Mouse (Mus musculus): ENCODE results near the gene Gal3st2.
"Not testable (repeated sequence)": the region's sequence is repeated elsewhere in the genome, so short reads cannot be mapped to it uniquely, and the experiment has no call there.

The Gal3st2 gene

DNA sequence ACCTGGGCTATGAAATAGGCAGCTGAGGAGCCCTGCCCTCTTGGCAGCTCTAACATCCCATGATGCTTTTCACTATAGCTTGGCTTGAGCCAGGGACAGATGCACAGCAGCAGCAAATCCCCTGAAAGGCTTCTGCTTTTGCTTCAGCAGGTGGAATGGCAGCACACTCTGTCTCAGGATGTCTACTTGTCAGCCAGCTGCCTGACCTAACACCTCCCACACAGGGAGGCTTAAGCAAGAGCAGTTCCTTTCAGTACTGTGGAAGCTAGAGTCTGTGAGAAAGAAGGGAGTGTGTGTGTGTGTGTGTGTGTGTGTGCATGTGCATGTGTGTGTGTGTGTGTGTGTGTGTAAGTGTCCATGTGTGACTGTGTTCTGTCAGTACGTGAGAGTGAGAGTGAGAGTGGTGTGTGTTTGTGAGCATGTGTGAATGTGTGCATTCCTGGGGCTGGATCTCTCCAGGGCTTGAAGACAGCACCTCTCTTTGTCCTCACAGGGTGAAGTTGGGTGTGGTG is 10.5 kb downstream of the Gal3st2 start:
- DNase-seq (ENCODE audit: low read depth, low spot score) = not testable (repeated sequence)

DNA sequence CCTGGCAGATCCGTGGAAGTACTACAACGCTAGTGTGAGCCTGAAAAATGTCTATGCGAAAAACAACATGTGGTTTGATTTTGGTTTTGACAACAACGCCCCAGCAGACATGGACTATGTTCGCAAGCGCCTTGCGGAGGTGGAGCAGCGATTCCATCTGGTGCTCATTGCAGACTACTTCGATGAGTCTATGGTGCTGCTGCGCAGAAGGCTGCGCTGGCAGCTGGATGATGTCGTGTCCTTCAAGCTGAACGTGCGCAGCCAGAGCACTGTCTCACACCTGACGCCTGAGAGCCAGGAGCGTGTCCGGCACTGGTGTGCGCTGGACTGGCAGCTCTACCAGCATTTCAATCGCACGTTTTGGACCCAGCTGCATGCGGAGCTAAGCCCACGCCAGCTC is 13.3 kb downstream of the Gal3st2 start:
- DNase-seq (ENCODE audit: low read depth, low spot score) = not testable (repeated sequence)

DNA sequence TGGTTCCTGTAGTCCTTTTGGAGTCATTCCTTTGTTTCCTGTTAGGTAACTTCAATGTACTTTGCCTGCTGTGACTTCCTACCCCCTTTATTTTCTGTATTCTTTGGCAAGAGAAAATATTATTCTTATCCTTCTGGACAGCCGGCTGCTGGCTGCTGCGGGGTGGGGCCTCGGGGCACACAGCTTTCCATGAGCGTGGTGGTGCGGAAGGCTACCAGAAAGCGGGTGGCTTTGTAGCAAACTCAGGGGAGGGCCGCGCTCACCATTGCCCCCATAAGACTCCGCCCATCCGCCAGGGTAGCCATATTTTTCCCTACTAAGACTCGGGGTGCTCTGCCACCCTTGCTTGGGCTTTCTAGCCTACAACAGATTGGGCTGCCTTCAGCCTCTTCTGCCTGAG is 20.7 kb downstream of the Gal3st2 start:
- not testable (repeated sequence) for DNase-seq (ENCODE audit: low read depth, low spot score)

DNA sequence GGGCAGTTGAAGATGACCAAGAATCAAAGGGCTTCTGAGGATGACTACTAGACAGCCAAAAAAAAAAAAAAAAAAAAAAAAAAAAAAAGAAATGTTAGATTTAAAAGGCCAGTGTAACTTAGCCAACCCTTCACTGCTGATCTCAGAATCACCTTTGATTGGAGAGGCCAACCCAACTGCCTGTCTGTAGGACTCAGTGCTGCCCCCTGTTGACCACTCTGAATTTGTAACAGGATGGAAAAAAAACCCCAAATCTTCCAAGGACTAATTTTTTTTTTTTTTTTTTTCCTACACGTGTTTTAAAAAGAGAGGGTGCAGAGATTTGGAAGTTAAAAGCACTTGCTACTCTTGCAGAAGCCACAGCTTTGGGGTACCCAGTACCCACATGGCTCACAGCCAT is 29.8 kb downstream of the Gal3st2 start:
- not testable (repeated sequence) for DNase-seq (ENCODE audit: low read depth, low spot score)

DNA sequence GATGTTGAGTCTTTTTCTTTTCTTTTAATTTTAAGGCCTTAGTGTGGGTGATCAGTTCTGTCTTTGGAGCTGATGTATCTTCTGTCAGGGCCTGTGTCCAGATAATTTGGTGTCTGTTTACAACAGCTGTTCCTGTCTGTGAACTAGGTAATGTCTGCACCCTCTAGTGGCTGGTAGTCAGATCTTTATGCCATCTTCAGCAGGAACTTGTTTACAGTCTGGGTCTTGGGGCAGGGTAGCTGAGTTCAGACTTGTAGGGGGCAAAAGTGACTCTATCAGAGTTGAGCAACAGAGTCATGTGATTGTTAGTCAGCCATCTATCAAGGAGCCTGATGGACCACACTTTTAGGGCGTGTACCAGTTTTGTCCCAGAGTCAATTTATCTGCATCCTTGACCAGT is 36.3 kb downstream of the Gal3st2 start:
- DNase-seq (ENCODE audit: low read depth, low spot score) = not testable (repeated sequence)

DNA sequence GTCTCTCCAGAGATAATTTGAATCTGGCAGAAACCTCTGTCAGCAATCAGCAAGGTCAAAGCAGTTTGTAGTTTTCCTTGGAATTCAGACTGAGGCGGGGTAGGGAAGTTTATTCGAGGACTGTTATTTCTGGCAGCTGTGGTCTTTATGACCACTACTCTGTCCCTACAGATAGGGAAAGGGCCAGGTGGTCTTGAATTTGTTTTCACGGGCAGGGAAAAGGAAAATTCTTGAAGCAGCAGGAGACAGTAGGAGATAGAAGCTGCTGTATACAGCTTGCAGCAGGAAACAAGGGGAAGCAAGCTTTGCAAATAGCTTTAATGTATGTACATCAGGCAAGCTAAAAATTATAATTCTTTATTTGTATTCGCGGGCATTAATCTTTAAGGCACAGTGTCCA is 40.2 kb downstream of the Gal3st2 start:
- not testable (repeated sequence) for DNase-seq (ENCODE audit: low read depth, low spot score)

DNA sequence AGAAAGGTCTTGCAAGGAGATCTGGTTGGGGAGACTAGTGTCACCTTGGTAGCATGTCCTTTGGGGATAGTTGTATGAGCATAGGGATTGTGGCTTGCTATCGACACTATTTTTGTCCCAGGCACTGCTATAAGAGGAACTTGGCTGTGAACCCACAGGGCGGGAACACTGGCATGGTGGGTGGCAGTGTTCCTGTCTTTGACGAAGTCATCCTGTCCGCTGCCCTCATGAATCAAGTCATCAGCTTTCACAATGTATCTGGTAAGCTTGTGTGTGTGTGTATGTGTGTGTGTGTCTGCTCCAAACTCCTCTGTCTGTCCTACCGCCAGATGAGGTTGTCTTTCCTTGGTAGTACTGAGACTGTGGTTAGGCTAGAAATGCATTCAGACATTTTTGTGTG is 45.6 kb downstream of the Gal3st2 start:
- not testable (repeated sequence) for DNase-seq (ENCODE audit: low read depth, low spot score)

DNA sequence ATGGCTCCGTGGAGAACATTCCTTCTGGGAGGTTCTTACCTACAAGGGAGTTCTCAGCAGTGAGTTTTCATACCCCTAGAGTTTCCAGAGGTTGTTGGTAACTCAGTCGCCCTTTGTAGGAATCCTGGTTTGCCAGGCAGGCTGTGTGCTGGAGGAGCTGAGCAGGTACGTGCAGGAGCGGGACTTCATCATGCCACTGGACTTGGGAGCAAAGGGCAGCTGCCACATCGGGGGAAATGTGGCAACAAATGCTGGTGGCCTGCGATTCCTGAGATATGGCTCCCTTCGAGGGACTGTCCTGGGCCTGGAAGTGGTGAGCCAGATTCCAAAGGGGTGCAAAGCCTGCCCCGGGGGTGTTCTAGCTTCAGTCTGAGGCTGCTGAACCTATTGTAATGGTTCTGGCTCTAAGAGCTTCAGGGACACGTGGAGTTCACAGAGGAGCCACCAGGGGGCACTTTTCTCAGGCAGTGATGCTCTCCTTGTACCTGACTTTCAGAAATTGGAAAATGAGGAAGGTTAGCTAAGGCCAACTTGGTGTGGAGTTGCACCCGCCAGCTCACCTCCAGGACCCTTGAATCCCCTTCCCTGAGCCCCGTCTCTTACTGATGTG is 48.0 kb downstream of the Gal3st2 start:
- not testable (repeated sequence) for DNase-seq (ENCODE audit: low read depth, low spot score)

DNA sequence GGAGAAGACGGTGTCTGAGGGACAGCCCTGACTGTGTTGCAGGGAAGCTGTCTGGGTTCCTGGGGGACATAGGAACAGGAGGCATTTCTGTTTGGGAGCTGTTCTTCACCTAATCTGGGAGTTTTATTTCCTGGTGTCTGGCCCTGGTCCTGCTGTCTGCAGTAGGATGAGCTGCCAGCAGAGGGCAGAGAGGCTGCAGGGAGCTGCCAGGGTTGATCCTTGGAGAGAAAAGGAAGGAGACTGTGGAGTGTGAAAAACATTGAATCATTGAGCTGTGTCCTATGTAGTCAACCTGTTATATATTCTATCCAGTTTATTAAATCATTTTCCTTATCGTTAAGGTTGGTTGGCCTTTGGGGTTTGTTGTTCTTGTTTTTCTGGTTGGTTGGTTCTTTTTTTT is 50.8 kb downstream of the Gal3st2 start:
- not testable (repeated sequence) for DNase-seq (ENCODE audit: low read depth, low spot score)

DNA sequence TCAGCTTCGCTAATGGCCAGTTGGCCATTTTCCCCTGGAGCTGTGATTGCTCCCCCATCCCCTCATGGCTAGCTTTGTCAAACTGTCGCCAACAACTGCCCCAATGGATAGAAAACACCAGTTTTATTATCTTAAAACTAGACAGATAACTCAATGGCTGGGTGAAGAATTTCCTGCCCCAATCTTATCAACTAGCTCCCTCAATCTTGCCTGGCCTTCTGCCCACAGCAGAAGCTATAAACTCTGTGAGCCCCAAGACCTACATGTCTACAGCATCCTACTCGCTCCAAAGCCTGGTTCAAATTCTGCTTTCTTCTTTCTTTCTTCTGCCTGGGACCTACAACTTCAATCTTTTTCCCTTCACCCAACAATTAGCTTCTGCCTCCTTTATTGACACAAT is 56.1 kb downstream of the Gal3st2 start:
- not testable (repeated sequence) for DNase-seq (ENCODE audit: low read depth, low spot score)

DNA sequence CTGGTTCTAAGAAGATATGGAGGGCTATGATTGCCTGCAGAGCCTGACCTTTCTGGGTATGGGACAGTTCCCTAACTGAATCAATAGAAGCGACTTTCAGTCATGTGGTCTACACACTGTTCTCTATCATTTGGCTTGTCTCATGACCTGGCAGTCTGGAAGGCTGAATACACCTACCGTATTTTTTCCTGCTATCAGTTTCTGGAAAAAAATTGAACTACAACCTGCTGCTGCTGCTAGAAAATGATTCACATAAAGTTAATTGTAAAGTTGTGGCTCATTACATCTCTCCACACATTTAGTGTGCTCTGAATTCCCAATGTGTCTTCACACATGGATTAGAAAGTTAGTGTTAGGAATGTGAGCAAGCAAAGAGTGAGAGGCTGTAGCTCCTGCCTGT is 56.9 kb downstream of the Gal3st2 start, which contains the start of gene Gal3st2b:
Gene Gal3st2b, plus strand, starts transcription at position 301 of the 400 bp plus-strand sequence.
- not testable (repeated sequence) for DNase-seq (ENCODE audit: low read depth, low spot score)

DNA sequence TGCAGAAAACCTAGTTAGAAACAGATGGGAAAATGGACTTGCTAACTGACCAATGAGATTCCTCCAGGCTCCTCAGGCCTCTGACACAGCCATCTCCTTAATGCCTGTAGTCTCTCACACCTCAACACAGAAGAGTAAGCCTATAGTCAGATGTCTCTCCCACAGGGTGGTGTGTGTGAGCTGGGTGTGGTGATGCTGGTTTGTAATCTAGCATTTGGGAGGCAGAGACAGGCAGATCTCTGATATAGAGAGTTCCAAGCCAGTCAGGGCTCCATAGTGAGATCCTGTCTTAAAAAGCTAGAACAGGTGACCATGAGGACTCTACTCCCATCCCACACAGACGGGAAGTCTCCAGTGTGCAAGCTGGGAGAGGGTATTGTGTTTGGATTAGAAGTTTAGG is 57.7 kb downstream of the Gal3st2 start:
- not testable (repeated sequence) for DNase-seq (ENCODE audit: low read depth, low spot score)

DNA sequence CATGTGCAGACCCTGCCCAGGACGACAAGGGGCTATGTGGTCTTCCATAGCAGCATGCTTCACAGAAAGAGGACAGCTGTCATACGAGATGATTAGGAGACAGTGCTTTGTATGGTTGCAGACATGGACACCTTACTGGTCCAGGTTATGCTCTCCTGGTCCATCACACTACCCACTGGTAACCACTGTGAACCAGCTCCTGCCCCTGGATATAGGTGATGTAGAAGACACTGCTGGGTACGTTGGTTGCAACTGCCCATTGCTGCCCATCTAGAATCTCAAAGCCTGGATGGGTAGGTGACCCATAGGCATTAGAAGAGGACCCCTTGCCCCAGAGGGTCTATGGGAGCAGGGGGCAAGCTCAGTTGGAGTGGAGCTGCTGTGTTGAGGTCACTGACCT is 58.2 kb downstream of the Gal3st2 start:
- DNase-seq (ENCODE audit: low read depth, low spot score) = not testable (repeated sequence)

DNA sequence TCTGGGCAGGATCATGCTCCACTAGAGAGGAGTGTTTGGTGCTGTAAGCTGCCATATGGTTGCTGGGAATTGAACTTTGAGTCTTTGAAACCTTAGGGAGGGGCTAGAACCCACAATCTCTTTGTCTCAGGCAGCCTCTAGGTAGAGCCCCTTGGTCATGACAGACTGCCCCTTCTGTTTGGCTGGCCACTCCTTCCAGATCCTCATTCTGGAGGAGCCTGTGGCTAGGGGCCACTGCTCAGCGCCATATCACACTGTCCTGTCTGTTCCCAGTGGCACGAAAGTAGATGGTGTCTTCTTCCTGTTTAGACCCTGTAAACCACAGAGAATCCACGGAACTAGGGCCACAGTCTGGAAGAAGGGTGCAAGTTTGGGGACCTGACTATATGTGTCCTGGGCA is 61.5 kb downstream of the Gal3st2 start:
- not testable (repeated sequence) for DNase-seq (ENCODE audit: low read depth, low spot score)

DNA sequence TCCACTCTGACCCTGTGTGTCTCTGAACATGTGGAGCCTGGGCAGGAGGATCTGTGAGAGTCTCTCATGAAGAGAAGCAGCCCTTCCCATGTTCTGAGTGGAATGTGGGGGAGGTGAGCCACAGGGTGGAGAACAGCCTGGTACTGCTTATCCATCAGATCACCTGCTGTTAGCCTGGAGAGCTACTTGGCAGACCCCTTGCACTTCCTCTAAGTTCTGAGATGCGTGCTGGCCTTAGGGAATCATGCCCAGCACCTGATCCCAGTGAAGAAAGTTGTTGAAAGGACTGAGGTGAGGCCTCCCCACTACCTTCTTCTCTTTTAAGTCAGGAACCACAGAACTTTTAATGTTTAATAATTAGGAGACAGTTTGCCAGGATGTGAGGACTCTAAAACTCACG is 62.0 kb downstream of the Gal3st2 start:
- DNase-seq (ENCODE audit: low read depth, low spot score) = not testable (repeated sequence)
